Mouse (Mus musculus) cerebellum, adult 9-11 months (tissue): Measurements from ENCODE around the gene Ogdh.
"Not testable (repeated sequence)": the region's sequence is repeated elsewhere in the genome, so short reads cannot be mapped to it uniquely, and the experiment has no call there.

Experiments used
- DNase-seq: peaks from one replicate; pipeline ENCODE4 v3.0.0; 2022

Gene Ogdh

GRCm38 (mm10) chr11:6367986-6368385 is 76.6 kb downstream of the Ogdh start:
- DNase-seq: not testable (repeated sequence)

GRCm38 (mm10) chr11:6371376-6372155 is 80.1 kb downstream of the Ogdh start:
- no peak for DNase-seq

GRCm38 (mm10) chr11:6372784-6373183 is 81.4 kb downstream of the Ogdh start:
- no peak for DNase-seq

DNA sequence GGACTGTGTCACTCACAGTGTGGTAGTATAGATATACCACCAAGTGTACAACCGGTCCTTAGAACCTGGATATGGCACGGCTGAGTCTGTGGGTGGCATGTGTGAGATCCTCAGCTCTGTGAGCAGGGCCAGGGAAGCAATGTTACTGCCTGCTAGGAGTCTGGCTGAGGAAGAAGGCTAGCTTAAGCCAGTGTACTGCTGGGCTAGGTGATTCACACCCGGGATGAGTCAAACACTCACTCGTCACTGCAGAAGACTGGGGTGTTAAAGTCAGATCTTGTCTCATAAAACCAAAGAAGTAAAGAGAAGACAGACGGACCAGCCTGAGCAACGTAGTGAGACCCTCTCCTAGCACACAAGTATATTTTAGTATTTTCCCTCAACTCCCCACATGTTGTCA is 89.5 kb downstream of the Ogdh start:
- no peak for DNase-seq

- DNase-seq: peak; percentile 53
Observed at GRCm38 (mm10) chr11:6388126-6388725, 96.8 kb downstream of the Ogdh start.

- DNase-seq: peak; percentile 96
Observed at GRCm38 (mm10) chr11:6388726-6389413, 97.4 kb downstream of the Ogdh start, which contains the start of gene Zmiz2. Zmiz2 (plus strand) TSS chr11:6389074.

GRCm38 (mm10) chr11:6389483-6389921 is 98.1 kb downstream of the Ogdh start:
- DNase-seq: peak; percentile 67

DNA sequence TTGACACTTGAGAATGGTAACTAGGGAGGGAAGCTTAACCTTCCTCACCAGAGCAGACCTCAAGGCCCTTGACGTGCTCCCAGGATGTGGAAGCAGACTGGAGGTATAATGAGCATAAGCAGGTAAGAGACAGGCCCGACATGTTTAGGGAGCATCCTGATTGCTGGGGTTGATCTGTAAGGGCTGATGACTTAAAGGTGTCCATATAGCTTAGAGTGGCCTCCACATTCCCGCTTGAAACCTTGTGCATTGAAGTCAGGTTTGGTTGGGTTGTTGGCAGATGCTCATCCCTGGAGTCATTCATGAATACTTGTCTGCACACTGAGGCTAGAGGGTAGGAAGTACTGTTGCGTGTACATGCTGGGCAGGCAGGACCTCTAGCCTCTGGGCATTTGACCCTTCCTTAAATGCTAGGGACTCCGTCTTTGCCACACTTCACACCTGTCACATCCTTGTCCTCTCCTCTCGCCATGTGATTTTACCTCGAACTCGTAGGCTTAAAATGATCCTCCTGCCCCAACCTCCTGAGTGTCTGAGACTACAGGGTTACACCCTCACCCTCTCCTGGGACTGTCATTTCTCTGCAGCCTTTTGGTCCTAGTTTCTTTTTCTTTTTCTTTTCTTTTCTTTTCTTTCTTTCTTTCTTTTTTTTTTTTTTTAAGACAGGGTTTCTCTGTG is 99.1 kb downstream of the Ogdh start:
- DNase-seq: peak; percentile 32

DNA sequence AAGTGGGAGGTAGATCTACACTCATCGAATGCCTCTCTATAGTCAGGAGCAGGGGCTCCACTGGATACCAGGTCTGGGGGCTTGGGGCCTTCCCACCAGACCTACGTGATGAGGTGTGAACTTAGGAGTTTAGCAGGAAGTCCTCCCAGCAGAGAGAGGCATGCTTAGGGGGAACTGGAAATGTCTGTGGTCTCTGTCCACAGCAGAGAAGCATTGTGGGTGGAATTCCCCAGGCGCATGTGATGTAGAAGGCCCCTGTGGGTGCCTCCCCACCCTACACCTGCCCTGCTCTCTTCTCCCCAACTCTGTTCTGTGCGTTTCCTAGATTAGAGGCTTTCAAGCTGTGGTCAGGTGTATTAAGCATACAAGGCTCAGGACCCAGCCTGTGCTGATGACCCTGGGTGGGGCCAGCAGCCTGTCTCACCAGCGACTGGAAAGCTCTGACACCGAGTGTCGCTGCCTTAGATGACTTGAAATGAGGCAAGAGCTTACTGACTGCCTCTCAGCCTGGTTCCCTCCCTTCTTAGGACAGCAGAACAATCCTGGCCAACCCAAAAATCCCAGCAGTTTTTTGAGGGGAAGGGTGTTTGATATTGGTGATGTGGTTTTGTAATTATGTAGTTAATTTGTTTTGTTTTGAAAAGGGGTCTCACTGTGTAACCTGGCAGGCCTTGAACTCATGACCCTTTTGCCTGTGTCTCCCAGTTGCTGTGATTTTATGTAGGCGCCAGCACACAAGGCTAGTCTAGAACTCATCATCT is 100.3 kb downstream of the Ogdh start:
- peak; percentile 32 for DNase-seq

- no peak for DNase-seq
Observed at GRCm38 (mm10) chr11:6392857-6393256, 101.4 kb downstream of the Ogdh start.

- peak; percentile 38 for DNase-seq
Observed at GRCm38 (mm10) chr11:6393866-6394265, 102.4 kb downstream of the Ogdh start.

DNA sequence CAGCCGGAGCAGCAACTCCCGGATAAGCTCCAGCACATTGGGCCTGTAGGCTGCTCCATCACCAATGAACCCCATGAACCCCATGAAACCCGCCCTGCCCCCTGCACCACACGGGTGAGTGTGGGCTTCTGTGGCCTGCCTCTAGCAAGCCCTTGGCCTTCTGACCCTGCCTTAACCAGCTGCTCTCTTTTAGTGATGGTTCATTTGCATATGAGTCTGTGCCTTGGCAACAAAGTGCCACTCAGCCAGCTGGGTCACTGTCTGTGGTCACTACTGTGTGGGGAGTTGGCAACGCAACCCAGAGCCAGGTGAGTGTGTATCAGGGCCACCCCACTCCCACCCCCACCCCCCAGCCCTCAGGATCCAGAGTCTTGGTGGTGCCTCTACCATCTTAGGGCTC is 104.1 kb downstream of the Ogdh start:
- peak; percentile 17 for DNase-seq

DNA sequence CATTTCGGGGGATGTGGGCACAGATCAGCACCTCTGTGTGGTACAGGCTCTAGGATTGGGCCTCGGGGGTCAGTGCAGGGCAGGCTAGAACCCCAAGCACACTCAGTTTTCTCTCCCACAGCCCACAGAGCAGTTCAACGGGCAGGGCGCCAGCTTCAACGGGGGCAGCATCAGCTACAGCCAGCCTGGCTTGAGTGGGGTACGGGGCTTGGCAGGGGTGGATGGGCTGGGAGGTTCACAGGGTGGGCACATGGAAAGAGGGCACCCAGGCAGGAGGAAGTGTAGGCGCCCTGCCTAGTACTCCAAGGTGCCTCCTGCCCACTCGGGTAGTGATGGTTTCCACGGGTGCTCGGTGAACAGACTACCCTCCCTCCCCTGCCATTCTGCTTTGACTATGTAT is 106.7 kb downstream of the Ogdh start:
- peak; percentile 45 for DNase-seq

DNA sequence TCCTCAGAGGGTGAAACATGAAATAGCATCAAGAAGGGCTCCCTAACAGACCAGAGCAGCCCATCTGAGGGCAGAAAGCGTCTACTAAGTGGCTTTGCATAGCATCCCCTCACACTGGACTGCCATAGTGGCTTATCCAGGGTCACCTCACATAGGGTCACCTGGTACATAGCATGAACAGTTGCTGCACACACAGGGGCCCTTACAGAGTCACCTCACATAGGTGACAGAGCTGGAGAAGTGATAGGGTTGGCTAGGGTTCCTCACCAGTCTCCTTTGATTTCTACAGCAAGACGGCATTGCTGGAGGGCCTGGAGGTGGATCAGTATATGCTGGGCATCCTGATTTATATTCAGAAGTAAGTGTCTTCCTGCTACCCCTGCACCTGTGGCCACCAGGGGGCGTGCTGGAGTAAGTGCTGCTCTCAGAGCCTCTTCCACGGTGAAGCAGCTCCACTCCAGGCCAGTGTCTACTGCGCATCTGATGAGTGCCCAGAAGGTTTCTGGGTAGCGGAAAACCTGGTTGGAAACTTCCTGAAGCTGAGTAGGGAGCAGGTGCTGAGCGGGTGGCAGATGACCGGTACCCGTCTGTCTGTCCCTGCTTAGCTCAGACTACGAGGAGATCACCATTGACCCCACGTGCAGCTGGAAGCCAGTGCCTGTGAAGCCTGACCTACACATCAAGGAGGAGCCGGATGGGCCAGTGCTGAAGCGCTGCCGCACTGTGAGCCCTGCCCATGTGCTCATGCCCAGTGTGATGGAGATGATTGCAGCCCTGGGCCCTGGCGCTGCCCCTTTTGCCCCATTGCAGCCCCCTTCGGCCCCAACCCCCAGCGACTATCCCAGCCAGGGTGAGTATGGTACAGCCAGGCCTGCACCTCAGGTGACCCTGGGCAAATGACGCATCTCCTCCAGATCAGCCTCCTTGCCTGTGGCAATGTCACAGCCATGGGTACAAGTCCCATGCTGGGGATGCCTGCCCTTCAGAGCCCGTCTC is 111.4 kb downstream of the Ogdh start:
- peak; percentile 43 for DNase-seq

DNA sequence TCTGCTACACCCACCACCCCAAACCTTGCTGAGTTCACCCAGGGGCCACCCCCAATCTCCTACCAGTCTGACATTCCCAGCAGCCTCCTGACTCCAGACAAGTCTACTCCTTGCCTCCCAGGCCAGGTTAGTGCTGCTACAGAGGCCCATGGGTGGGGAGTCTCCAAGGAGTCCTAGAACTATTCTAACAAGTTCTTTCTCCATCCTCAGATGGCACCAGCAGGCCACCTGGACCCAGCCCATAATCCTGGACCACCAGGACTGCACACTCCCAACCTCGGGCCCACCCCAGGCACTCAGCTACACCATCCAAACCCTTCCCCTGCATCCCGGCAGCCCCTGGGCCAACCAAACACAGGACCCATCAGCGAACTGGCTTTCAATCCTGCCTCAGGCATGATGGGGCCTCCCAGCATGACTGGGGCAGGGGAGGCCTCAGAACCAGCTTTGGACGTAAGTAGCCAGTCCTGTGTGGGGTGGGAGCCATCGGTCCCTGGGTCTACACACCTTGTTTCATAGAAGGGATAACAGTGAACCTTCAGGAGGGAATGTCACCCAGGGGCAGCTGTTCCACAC is 112.5 kb downstream of the Ogdh start:
- peak; percentile 39 for DNase-seq

- peak; percentile 66 for DNase-seq
Observed at GRCm38 (mm10) chr11:6404699-6405566, 113.5 kb downstream of the Ogdh start.

DNA sequence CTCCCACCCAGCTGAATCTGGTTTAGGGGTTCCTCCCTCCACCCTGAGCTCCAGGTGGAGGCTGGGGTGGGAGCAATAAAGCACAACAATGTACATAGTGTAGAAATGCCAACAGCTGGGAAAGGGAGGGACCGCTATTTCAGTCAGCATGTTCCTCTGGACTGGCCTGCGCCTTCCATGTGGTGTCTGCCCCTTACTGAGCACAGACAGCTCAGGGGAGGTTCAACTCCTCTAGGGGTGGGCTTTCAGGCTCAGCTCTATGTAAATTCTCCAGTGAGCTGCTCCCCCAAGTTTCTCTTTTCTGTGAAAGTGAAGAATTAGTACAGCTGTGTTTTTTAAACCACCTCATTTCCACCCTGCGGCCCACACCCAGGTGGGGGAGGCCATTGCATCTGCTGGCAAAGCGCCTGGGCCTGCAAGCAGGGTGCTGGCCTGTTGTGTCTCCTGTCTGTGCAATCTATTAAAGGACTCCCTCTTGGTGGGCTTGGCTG is 114.2 kb downstream of the Ogdh start:
- DNase-seq: peak; percentile 68
